Mouse (Mus musculus): ENCODE data around the gene Olfr462.

DNA sequence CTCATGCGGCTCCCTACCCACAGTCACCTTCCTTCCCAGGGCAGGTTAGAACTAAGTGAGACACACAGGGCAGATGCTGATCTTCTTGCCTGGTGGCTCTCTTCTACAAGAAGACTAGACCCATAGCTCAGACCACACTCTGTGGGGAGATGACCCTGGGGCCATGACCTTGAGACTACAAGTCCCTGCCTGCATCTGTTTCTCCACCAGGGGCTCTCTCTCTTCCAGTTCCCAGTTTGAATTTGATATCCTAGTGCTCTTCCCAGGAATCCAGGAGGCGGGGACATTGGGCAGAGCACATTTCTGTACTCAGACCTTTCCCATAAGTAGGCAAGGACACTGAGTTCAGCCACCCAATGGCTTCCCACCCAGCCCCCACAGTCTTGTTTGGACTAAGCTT lies 22.0 kb downstream of the Olfr462 start:
- TF ChIP-seq CTCF (IDR thresholded peaks at IDR 0.05; ENCODE audit: extremely low read depth, insufficient read depth, low read length) (no peak), POLR2A (IDR thresholded peaks at IDR 0.05; ENCODE audit: extremely low read depth, insufficient read depth, low read length) (no peak)

All from cortical plate, adult 2 months (tissue).